Mouse (Mus musculus) ovary, postnatal 14 days (tissue): ENCODE results near the gene Elovl6.

Source experiments
- DNase-seq: peaks from one replicate; pipeline ENCODE4 v3.0.0; 2022; ENCODE audit warnings: low spot score

The Elovl6 gene

DNA sequence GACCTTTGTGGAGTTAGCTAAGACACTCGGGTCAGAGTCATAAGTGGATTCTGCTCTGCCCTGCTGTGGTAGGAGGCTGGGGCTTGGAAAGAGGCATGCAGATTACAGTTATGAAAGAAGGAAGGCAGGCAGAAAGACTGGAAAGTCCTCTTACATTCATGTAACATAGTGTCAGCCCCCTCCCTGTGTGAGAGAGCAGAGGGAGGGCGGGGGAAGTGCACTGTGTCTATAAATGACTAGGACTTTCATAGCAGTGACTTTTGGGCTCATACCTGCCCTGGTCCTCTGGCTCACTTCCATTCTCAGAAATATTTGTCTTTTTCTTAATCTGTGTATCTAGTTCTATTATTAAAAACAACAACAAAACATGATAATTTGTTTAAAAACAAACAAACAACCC is 33.9 kb downstream of the Elovl6 start:
- no peak for DNase-seq

- DNase-seq = no peak
These were observed 34.7 kb downstream of the Elovl6 start for GRCm38 (mm10) chr3:129566876-129567275.

GRCm38 (mm10) chr3:129568506-129568905 is 36.4 kb downstream of the Elovl6 start:
- no peak for DNase-seq

DNA sequence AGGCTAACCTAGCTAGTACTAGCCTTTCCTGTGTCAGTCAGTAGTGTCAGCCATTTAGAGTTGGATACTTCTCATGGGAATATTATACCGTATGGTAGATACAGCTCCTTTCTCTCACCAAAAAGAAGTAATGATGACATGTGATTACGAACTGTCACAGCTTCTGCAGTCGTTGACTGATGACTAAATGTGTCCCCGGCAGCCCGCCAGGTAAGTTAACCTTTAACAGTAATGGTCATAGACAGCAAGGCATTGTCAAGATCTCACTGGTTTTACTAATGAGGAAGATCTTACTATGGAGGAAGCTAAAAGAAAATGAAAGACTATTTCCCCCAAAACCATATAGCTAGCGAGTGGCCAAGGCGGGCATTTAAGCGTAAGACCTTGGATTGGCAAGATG is 38.8 kb downstream of the Elovl6 start:
- no peak for DNase-seq

DNA sequence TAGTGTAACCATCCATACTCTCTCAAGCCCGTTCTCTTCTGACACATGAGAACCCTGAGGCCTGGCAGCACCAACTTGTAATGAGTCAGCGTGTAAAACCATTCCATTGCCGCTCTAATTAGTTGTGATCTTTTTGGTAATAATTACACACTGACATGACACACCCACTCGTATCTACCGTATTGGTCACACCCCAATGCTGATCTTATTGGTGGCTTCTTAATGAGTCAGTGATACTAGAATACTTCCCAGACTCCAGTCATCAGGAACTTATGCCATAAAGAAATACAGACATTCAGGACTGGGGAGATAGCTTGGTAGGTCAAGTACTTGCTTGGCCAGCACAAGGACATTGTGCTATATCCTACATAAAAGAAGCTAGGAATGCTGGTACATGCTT is 39.5 kb downstream of the Elovl6 start:
- no peak for DNase-seq

GRCm38 (mm10) chr3:129572959-129573358 is 40.8 kb downstream of the Elovl6 start:
- no peak for DNase-seq

- no peak for DNase-seq
These were observed 41.5 kb downstream of the Elovl6 start for GRCm38 (mm10) chr3:129573609-129574008.

GRCm38 (mm10) chr3:129575086-129575485 is 42.9 kb downstream of the Elovl6 start:
- no peak for DNase-seq

GRCm38 (mm10) chr3:129576522-129576921 is 44.4 kb downstream of the Elovl6 start:
- DNase-seq = no peak

DNA sequence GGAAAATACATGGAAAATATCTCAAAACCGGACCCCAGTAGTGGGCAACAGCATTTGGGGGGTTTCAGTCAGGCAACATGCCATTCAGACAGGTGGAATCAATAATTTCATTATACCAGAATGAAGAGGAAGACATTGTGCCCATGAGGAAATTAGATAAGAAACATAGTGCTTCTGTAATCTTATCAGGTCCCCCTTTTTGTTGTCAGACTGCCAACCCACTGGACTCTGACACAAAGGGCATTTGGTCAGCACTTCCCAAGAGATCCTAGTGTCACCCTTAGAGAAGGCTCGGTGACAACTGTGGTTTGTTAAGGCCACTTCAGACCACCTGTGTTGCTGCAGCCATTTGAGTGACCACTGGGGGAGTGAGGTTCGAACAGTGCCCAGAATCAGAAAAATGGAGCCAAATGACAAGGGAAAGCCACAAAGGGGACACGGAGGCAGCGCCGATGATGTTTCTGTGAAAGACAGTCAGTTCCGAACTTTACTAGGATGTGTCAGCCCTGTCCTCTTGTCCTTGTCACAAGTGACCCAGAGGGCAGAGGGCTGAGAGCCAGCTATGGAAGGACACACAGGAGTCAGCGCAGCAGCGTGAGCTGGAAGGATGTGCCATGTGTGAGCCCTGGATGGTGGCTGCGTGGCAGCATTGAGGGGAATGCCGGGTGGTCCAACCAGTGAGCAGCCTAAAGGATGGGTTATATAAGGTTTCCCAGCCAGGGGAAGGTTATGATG is 46.8 kb downstream of the Elovl6 start:
- DNase-seq = no peak

- DNase-seq = no peak
These were observed 48.9 kb downstream of the Elovl6 start for GRCm38 (mm10) chr3:129581024-129581423.

DNA sequence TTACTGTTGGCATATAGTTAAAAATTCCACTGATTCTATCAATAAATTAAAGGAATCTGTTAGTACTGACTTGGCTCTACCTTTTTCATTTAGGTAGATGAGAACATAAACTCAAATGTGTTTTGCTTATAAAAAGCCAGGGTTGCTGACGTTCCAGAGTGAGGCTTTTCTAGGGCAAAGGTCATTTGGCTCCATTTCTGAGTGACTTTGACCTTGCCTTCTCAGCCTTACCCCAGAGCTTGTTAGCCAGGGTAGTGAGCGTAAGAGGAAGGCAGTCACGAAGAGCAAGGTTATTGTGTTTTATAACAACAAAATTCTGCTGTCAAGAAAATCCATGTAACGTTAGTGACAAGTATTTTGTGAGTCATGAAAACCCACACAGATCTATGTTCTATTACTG is 50.3 kb downstream of the Elovl6 start:
- no peak for DNase-seq

GRCm38 (mm10) chr3:129583290-129583689 is 51.1 kb downstream of the Elovl6 start:
- no peak for DNase-seq

GRCm38 (mm10) chr3:129587916-129588315 is 55.8 kb downstream of the Elovl6 start:
- no peak for DNase-seq

- DNase-seq = no peak
These were observed 56.6 kb downstream of the Elovl6 start for GRCm38 (mm10) chr3:129588753-129589152.

DNA sequence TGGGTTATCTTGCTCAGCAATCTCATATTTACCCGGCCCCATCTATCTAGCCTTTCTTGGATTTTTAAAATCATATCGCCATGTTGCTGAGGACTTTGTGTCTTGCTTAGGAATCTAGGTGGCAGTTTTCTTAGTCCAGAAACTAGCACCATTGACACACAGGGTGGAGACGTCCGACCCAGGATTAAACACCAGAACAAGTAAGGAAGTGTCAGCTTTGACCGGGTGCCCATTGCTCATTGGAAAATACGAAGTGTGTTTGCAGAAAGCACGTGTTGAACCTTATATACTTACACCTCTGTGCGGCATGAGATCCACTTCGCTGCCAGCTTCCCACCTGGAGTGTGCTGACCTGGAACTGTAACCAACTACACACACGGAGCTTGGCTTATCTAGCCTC is 57.5 kb downstream of the Elovl6 start:
- DNase-seq = no peak

- no peak for DNase-seq
These were observed 58.5 kb downstream of the Elovl6 start for GRCm38 (mm10) chr3:129590548-129591226.

- DNase-seq = no peak
These were observed 59.1 kb downstream of the Elovl6 start for GRCm38 (mm10) chr3:129591251-129591650.

DNA sequence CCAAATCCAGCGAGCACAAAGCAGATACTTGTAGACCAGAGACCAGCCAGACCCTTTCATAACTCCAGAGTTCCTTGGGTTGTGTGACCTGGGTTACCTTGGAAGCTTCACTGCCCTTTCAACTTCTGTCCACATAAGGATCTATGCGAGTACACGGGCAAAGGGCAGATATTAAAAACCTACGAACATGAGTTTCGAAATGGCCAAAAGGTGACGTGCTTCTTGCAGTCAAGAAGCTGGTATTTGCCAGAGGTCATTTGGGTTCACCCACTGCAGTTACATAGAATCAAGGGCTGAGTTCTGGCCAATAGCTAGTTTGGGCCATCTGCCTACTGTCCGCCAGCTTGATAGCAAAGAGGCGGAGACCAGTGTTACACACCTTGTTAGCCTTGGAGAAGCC is 59.6 kb downstream of the Elovl6 start:
- DNase-seq = no peak

DNA sequence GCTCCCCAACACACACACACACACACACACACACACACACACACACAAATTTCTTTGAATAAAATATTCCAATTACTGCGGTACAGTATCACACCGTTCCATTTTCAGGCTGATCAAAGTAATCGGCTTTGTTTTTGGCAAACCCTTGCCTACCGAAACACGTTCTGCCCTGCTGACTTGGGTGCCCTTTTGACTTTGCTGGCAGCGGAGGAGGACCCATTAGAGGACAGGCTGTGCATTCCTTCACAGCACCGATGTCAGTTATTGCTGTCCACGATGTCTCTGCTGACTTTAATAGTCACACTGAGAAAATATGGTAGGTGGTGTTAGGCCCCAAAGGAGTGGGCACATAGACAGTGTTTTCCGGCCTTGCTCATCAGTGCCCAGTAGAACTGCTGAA is 60.8 kb downstream of the Elovl6 start:
- DNase-seq = no peak

DNA sequence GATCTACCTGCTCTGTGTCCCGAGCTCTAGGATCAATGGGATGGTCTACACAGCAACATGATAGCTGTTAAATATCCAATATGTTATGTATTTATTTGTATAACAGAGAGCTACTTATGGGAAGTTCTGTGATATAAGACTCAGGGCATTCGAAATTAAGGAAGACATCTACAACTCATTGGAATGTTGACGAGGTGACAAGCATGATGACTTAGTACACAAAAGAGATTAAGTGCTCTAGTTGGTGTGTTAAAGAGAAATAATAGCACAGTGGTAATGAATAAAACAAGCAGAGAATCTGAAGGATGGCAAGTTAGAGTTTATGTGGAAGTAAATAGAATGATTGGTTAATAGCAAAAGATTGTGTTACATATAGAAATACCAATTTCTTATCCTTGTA is 61.6 kb downstream of the Elovl6 start:
- no peak for DNase-seq

GRCm38 (mm10) chr3:129596098-129596497 is 63.9 kb downstream of the Elovl6 start:
- no peak for DNase-seq

DNA sequence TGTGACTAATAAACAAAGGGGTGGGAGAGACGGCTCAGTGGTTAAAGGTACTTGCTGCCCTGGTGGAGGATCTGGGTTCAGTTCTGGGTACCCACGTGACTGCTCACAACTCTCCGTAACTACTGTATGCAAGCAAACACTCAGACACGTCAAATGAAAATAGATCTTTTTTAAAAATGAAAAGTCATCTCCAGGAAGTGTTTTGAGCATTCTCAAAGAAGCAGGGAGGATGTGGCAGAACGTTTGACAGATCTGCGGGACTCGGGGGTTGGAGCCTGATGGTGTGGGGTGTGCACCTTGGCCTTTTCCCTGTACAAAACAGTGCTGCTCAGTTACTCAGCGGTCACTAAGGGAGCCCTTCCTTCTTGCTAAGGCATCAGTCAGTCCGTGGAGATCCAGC is 70.1 kb downstream of the Elovl6 start:
- no peak for DNase-seq

DNA sequence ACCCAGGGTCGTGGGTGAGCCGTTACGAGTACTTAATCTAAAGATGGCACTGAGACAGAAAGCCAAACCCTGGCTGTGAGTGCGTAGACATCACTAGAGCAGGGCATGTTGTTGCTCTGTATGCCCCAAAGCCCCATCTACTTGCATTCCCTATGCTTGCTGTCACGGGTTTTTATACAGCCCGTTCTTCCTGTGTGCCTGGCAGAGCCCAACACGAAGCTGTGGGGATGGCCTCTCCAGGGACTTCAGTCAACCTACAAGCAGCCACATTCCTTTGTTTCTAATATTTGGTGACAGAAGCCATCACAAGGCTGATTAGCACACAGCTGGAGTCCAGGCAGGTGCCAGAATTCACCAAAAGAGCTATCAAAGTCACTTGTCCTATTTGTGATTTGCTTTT is 73.3 kb downstream of the Elovl6 start:
- DNase-seq = no peak
